In the genomic region with DNA sequence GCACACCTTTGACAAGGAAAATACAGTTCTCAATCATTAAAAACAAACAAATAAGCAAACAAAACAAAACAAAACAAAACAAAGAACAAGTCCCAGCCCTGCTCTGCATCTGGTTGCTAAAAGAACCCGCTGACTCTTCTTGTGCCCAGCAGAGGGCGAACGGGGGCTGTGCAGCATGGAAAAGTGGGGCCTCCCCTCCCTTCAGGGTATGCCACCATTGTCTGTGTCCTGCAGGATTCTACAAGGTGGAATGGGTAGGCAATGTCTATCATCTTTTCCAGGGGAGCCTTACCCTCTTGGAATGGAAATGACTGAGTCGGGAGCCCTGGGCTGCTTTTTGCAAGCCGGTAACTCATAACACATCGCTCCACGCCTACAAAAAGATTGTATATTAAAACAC, we compare ENCODE assay signal across 7 mouse cellular contexts. TPM values are rescaled to one million over a fixed set of nuclear protein-coding genes. Genes with fewer than 3 reads are reported as not detected.
DNase-seq lines count a peak whose midpoint lies in the region; ATAC-seq and TF ChIP-seq lines count a peak whose summit lies in the region.

No protein-coding gene starts in this region.

- H3K36me3 ChIP-seq in MEL (ENCODE audit: control insufficient read depth in 1 of 2, insufficient read depth in 2 of 2, low read length in 2 of 2), result no peaks in the 10 kb centered on the region; a peak in 1 of 4 replicates
- no peaks in the 10 kb centered on the region for H3K36me3 ChIP-seq in forebrain, embryonic 13.5 days (ENCODE audit: poor library complexity, severe bottlenecking)

- H3K9me3 ChIP-seq in MEL (replicated peaks; ENCODE audit: insufficient read depth, low read length), result no peaks in the 10 kb centered on the region
- H3K9me3 ChIP-seq in forebrain, embryonic 13.5 days (replicated peaks), result no peaks in the 10 kb centered on the region

- TF ChIP-seq RAD21 in MEL (IDR thresholded peaks at IDR 0.05; ENCODE audit: low read depth, low read length), result peak; percentile 48

- 64% methylated on average over 7 of the region's 7 CpGs for WGBS in forebrain, embryonic 13.5 days

- no peaks in the 10 kb centered on the region for H3K79me2 ChIP-seq in MEL (ENCODE audit: control insufficient read depth, insufficient read depth, low read length, poor library complexity)

- no peak overlapping the region for H3K9ac ChIP-seq in MEL (ENCODE audit: control insufficient read depth, low read depth, low read length, poor library complexity, severe bottlenecking)
- no peak overlapping the region for H3K9ac ChIP-seq in forebrain, embryonic 13.5 days

- no peak overlapping the region for H3K27ac ChIP-seq in layer of hippocampus, adult 2 months
- H3K27ac ChIP-seq in MEL (ENCODE audit: control insufficient read depth, low read depth, low read length), result no peak overlapping the region
- H3K27ac ChIP-seq in forebrain, embryonic 13.5 days, result no peak overlapping the region

- TF ChIP-seq CTCF in layer of hippocampus, adult 2 months (conservative IDR thresholded peaks at IDR 0.05), result peak; percentile 86
- TF ChIP-seq CTCF in MEL (IDR thresholded peaks at IDR 0.05 in 2 of 3, conservative IDR thresholded peaks at IDR 0.05 in 1 of 3; ENCODE audit: control insufficient read depth in 1 of 3, insufficient read depth in 1 of 3, low read depth in 2 of 3, low read length in 3 of 3, poor library complexity in 1 of 3, severe bottlenecking in 1 of 3), result peak; percentile 52 to 80 (median 64)

- no peaks in the 10 kb centered on the region for H3K4me1 ChIP-seq in MEL (ENCODE audit: control insufficient read depth in 1 of 2, insufficient read depth in 2 of 2, low read length in 2 of 2)
- no peaks in the 10 kb centered on the region for H3K4me1 ChIP-seq in forebrain, embryonic 13.5 days

- no peak for TF ChIP-seq EP300 in MEL (IDR thresholded peaks at IDR 0.05; ENCODE audit: low read depth in 1 of 2, low read length in 2 of 2)

- no peak for TF ChIP-seq POLR2A in MEL (IDR thresholded peaks at IDR 0.05; ENCODE audit: control insufficient read depth in 1 of 2, insufficient read depth in 1 of 2, low read depth in 1 of 2, low read length in 2 of 2, poor library complexity in 1 of 2)

- peak; percentile 59; the same call in 1 of the 2 replicates for ATAC-seq in forebrain, embryonic 13.5 days
- peak; percentile 74 for ATAC-seq in megakaryocyte progenitor cell, adult 5-6 weeks (replicated peaks; ENCODE audit: poor library complexity)

- H3K27me3 ChIP-seq in MEL (ENCODE audit: control insufficient read depth in 1 of 2, insufficient read depth in 2 of 2, low read length in 2 of 2), result no peaks in the 10 kb centered on the region
- no peaks in the 10 kb centered on the region for H3K27me3 ChIP-seq in forebrain, embryonic 13.5 days

- H3K4me3 ChIP-seq in layer of hippocampus, adult 2 months, result no peak overlapping the region
- H3K4me3 ChIP-seq in MEL (ENCODE audit: control insufficient read depth in 1 of 2, insufficient read depth in 1 of 2, low read depth in 2 of 2, low read length in 2 of 2), result no peak overlapping the region
- H3K4me3 ChIP-seq in forebrain, embryonic 13.5 days, result no peak overlapping the region

- H3K4me2 ChIP-seq in forebrain, embryonic 13.5 days, result no peak overlapping the region

- peak; percentile 41 to 49 for DNase-seq in layer of hippocampus, adult 2 months (ENCODE audit: low spot score in 2 of 2)
- DNase-seq in layer of hippocampus, adult 11-12 months (ENCODE audit: low spot score), result no peak
- peak; percentile 24 for DNase-seq in CD4-positive helper T cell, adult 2 months (ENCODE audit: low read depth, low spot score)
- DNase-seq in MEL (ENCODE audit: low read depth, low spot score), result peak; percentile 51
- DNase-seq in urinary bladder, postnatal 25 days (ENCODE audit: low spot score), result no peak

TF ChIP-seq in MEL, 35 proteins besides CTCF, POLR2A, EP300 and RAD21:
- TF ChIP-seq SMC3 (IDR thresholded peaks at IDR 0.05; ENCODE audit: low read depth, low read length), result peak; percentile 73
- TF ChIP-seq USF1 (IDR thresholded peaks at IDR 0.05; ENCODE audit: low read depth, low read length), result no peak
- TF ChIP-seq ZC3H11A (IDR thresholded peaks at IDR 0.05; ENCODE audit: low read depth, low read length), result peak; percentile 44; the same call in 1 of the 2 replicates

RNA-seq across cellular contexts. Expression of gene Sf3b5, which starts 13.4 kb away (rescaled TPM):
- total RNA-seq in layer of hippocampus, adult 2 months (2021), result 1 to 10 TPM; 9.4 to 9.7 TPM
- total RNA-seq in MEL (2012; rRNA removed), result 16.6 and 17.5 TPM in 2 replicates
- polyA plus RNA-seq in MEL (2012; ENCODE audit: insufficient read depth in 1 of 2, insufficient read length in 2 of 2, low read depth in 1 of 2, low replicate concordance in 2 of 2, missing spikeins in 1 of 2), result 10 to 100 TPM in 1 of 2 experiments, not detected in 1; 57.4 TPM
- 32.8 and 34.2 TPM in 2 replicates for polyA plus RNA-seq in forebrain, embryonic 13.5 days (2015; fragmentation: Nextera tagmentation; extraction: Ambion mirVana)
- 17.4 and 18.7 TPM in 2 replicates for total RNA-seq in megakaryocyte progenitor cell, adult 5-6 weeks (2015)
- total RNA-seq in megakaryocyte progenitor cell, adult 5-6 weeks (2017), result 23.3 and 23.4 TPM in 2 replicates

RNA-seq across cellular contexts. Expression of gene Plagl1, which starts 41.8 kb away (rescaled TPM):
- 10 to 100 TPM; 14.1 to 17.4 TPM for total RNA-seq in layer of hippocampus, adult 2 months (2021)
- not detected in 2 replicates for total RNA-seq in MEL (2012; rRNA removed)
- not detected for polyA plus RNA-seq in MEL (2012; ENCODE audit: insufficient read depth in 1 of 2, insufficient read length in 2 of 2, low read depth in 1 of 2, low replicate concordance in 2 of 2, missing spikeins in 1 of 2)
- polyA plus RNA-seq in forebrain, embryonic 13.5 days (2015; fragmentation: Nextera tagmentation; extraction: Ambion mirVana), result 58.0 and 67.0 TPM in 2 replicates
- 1.1 and 2.2 TPM in 2 replicates for total RNA-seq in megakaryocyte progenitor cell, adult 5-6 weeks (2015)
- 0.25 and 1.7 TPM in 2 replicates for total RNA-seq in megakaryocyte progenitor cell, adult 5-6 weeks (2017)

RNA-seq across cellular contexts. Expression of gene Stx11, which starts 54.4 kb away (rescaled TPM):
- under 1 TPM; 0.07 to 0.33 TPM for total RNA-seq in layer of hippocampus, adult 2 months (2021)
- total RNA-seq in MEL (2012; rRNA removed), result 1.9 and 3.2 TPM in 2 replicates
- 1 to 10 TPM in 1 of 2 experiments, not detected in 1; 2.9 TPM for polyA plus RNA-seq in MEL (2012; ENCODE audit: insufficient read depth in 1 of 2, insufficient read length in 2 of 2, low read depth in 1 of 2, low replicate concordance in 2 of 2, missing spikeins in 1 of 2)
- 0.58 and 0.67 TPM in 2 replicates for polyA plus RNA-seq in forebrain, embryonic 13.5 days (2015; fragmentation: Nextera tagmentation; extraction: Ambion mirVana)
- total RNA-seq in megakaryocyte progenitor cell, adult 5-6 weeks (2015), result 5.1 and 7.6 TPM in 2 replicates
- total RNA-seq in megakaryocyte progenitor cell, adult 5-6 weeks (2017), result 5.7 and 6.8 TPM in 2 replicates

Comparison
In these comparisons a context has a peak if more than half of its experiments do, and no peak if none do; other contexts are left out.
1. DNase-seq: peak in layer of hippocampus, adult 2 months (2 of 2), CD4-positive helper T cell, adult 2 months (single experiment) and MEL (single experiment); none in layer of hippocampus, adult 11-12 months (single experiment) and urinary bladder, postnatal 25 days (single experiment).
2. RNA of gene Plagl1, which starts 41.8 kb away (total RNA-seq): 14.1 to 17.4 TPM in layer of hippocampus, adult 2 months; 0.25 to 2.2 TPM in megakaryocyte progenitor cell, adult 5-6 weeks and not detected in MEL; every median in the first group is over 4 times any median in the second.